Mouse (Mus musculus): ENCODE measurements at regions not wholly inside any gene's neighbourhood (a gene's known extent, or its start where the extent isn't known, plus 50 kb on each side); places are given as distances from the start of the nearest gene placed in this dataset.

DNA sequence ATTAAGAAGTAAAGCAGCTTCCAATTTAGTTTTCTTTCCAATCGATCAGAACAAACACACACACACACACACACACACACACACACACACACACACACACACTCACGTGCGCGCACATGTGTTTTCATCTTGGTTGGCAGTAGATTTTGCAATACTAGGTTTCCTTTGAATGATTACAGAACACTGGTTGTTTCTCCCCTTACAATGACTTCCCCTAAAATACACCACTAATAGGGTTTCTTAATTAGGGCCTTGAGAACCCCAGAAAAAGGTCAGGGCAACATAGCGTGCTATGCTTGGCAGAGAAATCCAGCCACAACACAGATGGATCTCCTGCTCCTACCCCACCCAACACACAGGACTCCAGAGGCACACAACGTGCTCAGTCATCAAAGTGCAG lies 56.0 kb upstream of the Satb2 start:
- DNase-seq (ENCODE audit: low read depth, low spot score) = no peak
- Histone ChIP-seq H3K36me3 (ENCODE audit: control insufficient read depth in 1 of 2, insufficient read depth in 2 of 2, low read length in 2 of 2) (no peaks in the 10 kb centered on the region), H3K4me1 (ENCODE audit: control insufficient read depth in 1 of 2, insufficient read depth in 2 of 2, low read length in 2 of 2) (no peaks in the 10 kb centered on the region), H3K79me2 (ENCODE audit: control insufficient read depth, insufficient read depth, low read length, poor library complexity) (no peaks in the 10 kb centered on the region), H3K9me3 (replicated peaks; ENCODE audit: insufficient read depth, low read length) (no peaks in the 10 kb centered on the region), H3K27me3 (ENCODE audit: control insufficient read depth in 1 of 2, insufficient read depth in 2 of 2, low read length in 2 of 2) (no peaks in the 10 kb centered on the region), H3K4me3 (ENCODE audit: control insufficient read depth in 1 of 2, insufficient read depth in 1 of 2, low read depth in 2 of 2, low read length in 2 of 2) (no peak overlapping the region), H3K9ac (ENCODE audit: control insufficient read depth, low read depth, low read length, poor library complexity, severe bottlenecking) (no peak overlapping the region), H3K27ac (ENCODE audit: control insufficient read depth, low read depth, low read length) (no peak overlapping the region)
- TF ChIP-seq TAL1 (IDR thresholded peaks at IDR 0.05; ENCODE audit: low read length) (no peak), ELF1 (IDR thresholded peaks at IDR 0.05; ENCODE audit: low read depth, low read length) (no peak), MYB (IDR thresholded peaks at IDR 0.05; ENCODE audit: low read depth, low read length) (no peak), MYC (IDR thresholded peaks at IDR 0.05; ENCODE audit: low read depth, low read length) (no peak), SMC3 (IDR thresholded peaks at IDR 0.05; ENCODE audit: low read depth, low read length) (no peak), TBP (IDR thresholded peaks at IDR 0.05; ENCODE audit: low read depth, low read length) (no peak), MAX (IDR thresholded peaks at IDR 0.05; ENCODE audit: low read length) (no peak), GATA1 (IDR thresholded peaks at IDR 0.05; ENCODE audit: low read depth, low read length) (no peak), MEF2A (IDR thresholded peaks at IDR 0.05; ENCODE audit: extremely low read depth, insufficient replicate concordance, low read depth, low read length, poor library complexity, severe bottlenecking) (no peak)

- no peak for DNase-seq (ENCODE audit: low read depth, low spot score)
- Histone ChIP-seq H3K4me3 (ENCODE audit: control insufficient read depth in 1 of 2, insufficient read depth in 1 of 2, low read depth in 2 of 2, low read length in 2 of 2) (no peak overlapping the region), H3K4me1 (ENCODE audit: control insufficient read depth in 1 of 2, insufficient read depth in 2 of 2, low read length in 2 of 2) (no peaks in the 10 kb centered on the region), H3K79me2 (ENCODE audit: control insufficient read depth, insufficient read depth, low read length, poor library complexity) (no peaks in the 10 kb centered on the region), H3K36me3 (ENCODE audit: control insufficient read depth in 1 of 2, insufficient read depth in 2 of 2, low read length in 2 of 2) (no peaks in the 10 kb centered on the region), H3K9ac (ENCODE audit: control insufficient read depth, low read depth, low read length, poor library complexity, severe bottlenecking) (no peak overlapping the region), H3K27me3 (ENCODE audit: control insufficient read depth in 1 of 2, insufficient read depth in 2 of 2, low read length in 2 of 2) (no peaks in the 10 kb centered on the region), H3K9me3 (replicated peaks; ENCODE audit: insufficient read depth, low read length) (no peaks in the 10 kb centered on the region), H3K27ac (ENCODE audit: control insufficient read depth, low read depth, low read length) (no peak overlapping the region)
- TF ChIP-seq MEF2A (IDR thresholded peaks at IDR 0.05; ENCODE audit: extremely low read depth, insufficient replicate concordance, low read depth, low read length, poor library complexity, severe bottlenecking) = no peak
- no peak for TF ChIP-seq HCFC1 (IDR thresholded peaks at IDR 0.05; ENCODE audit: low read depth, low read length)
- TF ChIP-seq MXI1 (IDR thresholded peaks at IDR 0.05; ENCODE audit: low read depth, low read length) = no peak
- TF ChIP-seq NRF1 (IDR thresholded peaks at IDR 0.05; ENCODE audit: insufficient read depth, low read depth, low read length, poor library complexity, severe bottlenecking) = no peak
- no peak for TF ChIP-seq SMC3 (IDR thresholded peaks at IDR 0.05; ENCODE audit: low read depth, low read length)
- TF ChIP-seq TCF12 (IDR thresholded peaks at IDR 0.05; ENCODE audit: low read depth, low read length) = no peak
- TF ChIP-seq POLR2AphosphoS5 (IDR thresholded peaks at IDR 0.05; ENCODE audit: borderline replicate concordance, low read depth, low read length) = no peak
These were observed 57.9 kb upstream of the Satb2 start for GRCm38 (mm10) chr1:57036382-57036781.

DNA sequence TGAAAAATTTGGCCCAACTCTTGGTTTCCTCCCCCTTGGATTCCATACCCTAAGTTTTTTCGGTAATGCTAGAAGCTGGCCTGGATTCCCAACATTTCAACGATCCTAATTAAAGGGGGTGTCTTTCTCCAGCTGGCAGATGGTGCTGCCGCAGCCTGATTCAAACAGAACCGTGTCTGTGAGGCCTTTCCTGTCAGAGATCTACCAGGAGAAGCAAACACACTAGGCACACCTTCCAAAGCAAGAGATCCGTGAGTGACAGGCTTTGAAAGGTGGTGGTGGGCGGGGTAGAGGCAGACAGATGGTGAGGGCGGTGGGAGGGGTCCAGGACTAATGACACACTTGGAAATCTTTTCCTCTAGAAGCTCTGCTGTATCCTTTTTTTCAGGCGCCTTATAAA lies 61.8 kb upstream of the Satb2 start:
- no peaks in the 10 kb centered on the region for H3K9me3 ChIP-seq (replicated peaks; ENCODE audit: insufficient read depth, low read length)
- no peak for DNase-seq (ENCODE audit: low read depth, low spot score)
- H3K4me3 ChIP-seq (ENCODE audit: control insufficient read depth in 1 of 2, insufficient read depth in 1 of 2, low read depth in 2 of 2, low read length in 2 of 2) = no peak overlapping the region
- no peak overlapping the region for H3K9ac ChIP-seq (ENCODE audit: control insufficient read depth, low read depth, low read length, poor library complexity, severe bottlenecking)
- no peaks in the 10 kb centered on the region for H3K79me2 ChIP-seq (ENCODE audit: control insufficient read depth, insufficient read depth, low read length, poor library complexity)
- no peaks in the 10 kb centered on the region for H3K27me3 ChIP-seq (ENCODE audit: control insufficient read depth in 1 of 2, insufficient read depth in 2 of 2, low read length in 2 of 2)
- no peaks in the 10 kb centered on the region for H3K4me1 ChIP-seq (ENCODE audit: control insufficient read depth in 1 of 2, insufficient read depth in 2 of 2, low read length in 2 of 2)
- no peak for TF ChIP-seq TAL1 (IDR thresholded peaks at IDR 0.05; ENCODE audit: low read length)
- no peak for TF ChIP-seq E2F4 (IDR thresholded peaks at IDR 0.05; ENCODE audit: borderline replicate concordance, low read depth, low read length)
- no peak for TF ChIP-seq SMC3 (IDR thresholded peaks at IDR 0.05; ENCODE audit: low read depth, low read length)
- no peak for TF ChIP-seq MAFK (IDR thresholded peaks at IDR 0.05; ENCODE audit: borderline replicate concordance, low read depth, low read length)
- TF ChIP-seq MXI1 (IDR thresholded peaks at IDR 0.05; ENCODE audit: low read depth, low read length) = no peak
- no peak for TF ChIP-seq EP300 (IDR thresholded peaks at IDR 0.05; ENCODE audit: low read depth in 1 of 2, low read length in 2 of 2)
- no peak for TF ChIP-seq ZKSCAN1 (IDR thresholded peaks at IDR 0.05; ENCODE audit: low read depth, low read length)
- TF ChIP-seq MEF2A (IDR thresholded peaks at IDR 0.05; ENCODE audit: extremely low read depth, insufficient replicate concordance, low read depth, low read length, poor library complexity, severe bottlenecking) = no peak
- no peak for TF ChIP-seq JUND (IDR thresholded peaks at IDR 0.05; ENCODE audit: low read depth, low read length)
- TF ChIP-seq POLR2AphosphoS2 (IDR thresholded peaks at IDR 0.05; ENCODE audit: low read length) = no peak
- no peak for TF ChIP-seq ELF1 (IDR thresholded peaks at IDR 0.05; ENCODE audit: low read depth, low read length)
- no peak for TF ChIP-seq USF2 (IDR thresholded peaks at IDR 0.05; ENCODE audit: borderline replicate concordance in 1 of 2, insufficient read depth in 1 of 2, low read depth in 1 of 2, low read length in 2 of 2)
- TF ChIP-seq MYC (IDR thresholded peaks at IDR 0.05; ENCODE audit: low read depth, low read length) = no peak
- no peak for TF ChIP-seq MAX (IDR thresholded peaks at IDR 0.05; ENCODE audit: low read length)
- no peak for TF ChIP-seq ZMIZ1 (IDR thresholded peaks at IDR 0.05; ENCODE audit: low read depth, low read length)
- H3K36me3 ChIP-seq (ENCODE audit: control insufficient read depth in 1 of 2, insufficient read depth in 2 of 2, low read length in 2 of 2) = no peaks in the 10 kb centered on the region
- no peak overlapping the region for H3K27ac ChIP-seq (ENCODE audit: control insufficient read depth, low read depth, low read length)
